Mouse (Mus musculus): ENCODE data around the gene Trp53i11. TPM values are rescaled to one million over a fixed set of nuclear protein-coding genes. Genes with fewer than 3 reads are reported as not detected.

Gene Trp53i11
- polyA plus RNA-seq (2015; fragmentation: Nextera tagmentation; extraction: Ambion mirVana), result 49.3 and 52.1 TPM in 2 replicates

DNA sequence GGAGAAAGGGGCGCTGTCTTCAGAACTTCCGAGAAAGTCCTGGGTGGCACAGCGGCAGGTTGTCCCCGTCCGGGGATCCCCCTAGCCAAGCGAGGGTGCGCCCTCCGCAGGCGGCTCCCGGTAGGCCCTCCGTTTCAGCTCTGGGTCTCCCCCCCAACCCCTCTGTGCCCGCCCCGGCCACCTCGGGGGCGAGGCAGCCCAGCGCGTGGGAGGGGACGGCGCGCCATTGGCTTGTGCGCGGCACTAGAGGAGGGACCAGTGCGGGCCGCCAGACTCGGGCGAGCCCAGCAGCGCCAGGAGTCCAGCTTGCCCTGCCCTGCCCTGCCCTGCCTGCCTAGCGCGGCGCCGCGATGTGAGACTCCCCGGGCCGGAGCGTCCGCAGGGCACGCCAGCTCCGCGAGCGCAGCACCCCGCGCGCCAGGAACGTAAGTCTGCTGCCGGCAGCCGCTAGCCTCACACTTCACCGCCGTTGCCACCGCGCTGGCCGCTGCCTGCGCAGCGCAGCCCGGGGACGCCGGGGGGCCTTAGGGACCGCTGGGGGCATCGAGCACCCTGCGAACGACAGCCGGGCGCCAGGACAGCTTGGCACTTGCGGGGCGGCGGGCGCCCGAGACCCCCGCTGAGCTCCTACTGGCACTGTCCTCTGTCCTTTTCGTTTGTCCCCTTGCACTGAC lies at the start of gene Trp53i11:
Trp53i11 (plus strand) TSS at position 226 of the 674 bp plus-strand sequence.
- Histone ChIP-seq H3K36me3 (ENCODE audit: control insufficient read depth, insufficient read depth, low read length) (no peaks in the 10 kb centered on the region), H3K27ac (ENCODE audit: low read length) (peak within 1 kb of the TSS; percentile 81), H3K4me2 (ENCODE audit: low read depth, low read length) (peak within 1 kb of the TSS; percentile 98), H3K27me3 (replicated peaks; ENCODE audit: control insufficient read depth, insufficient read depth, low read length) (no peaks in the 10 kb centered on the region), H3K9me3 (ENCODE audit: control insufficient read depth, low read length) (no peaks in the 10 kb centered on the region), H3K9ac (ENCODE audit: low read depth, low read length) (peak within 1 kb of the TSS; percentile 91), H3K4me3 (ENCODE audit: low read length) (peak within 1 kb of the TSS; percentile 88), H3K4me1 (ENCODE audit: control insufficient read depth, insufficient read depth, low read length) (peaks cover 48% of the 10 kb centered on the region)
- peak; percentile 92 for ATAC-seq
- under 1% methylated on average over 51 of the region's 69 CpGs for WGBS

- ATAC-seq, result no peak
- no peak overlapping the region for H3K4me3 ChIP-seq (ENCODE audit: low read length)
- 89% methylated on average over 7 of the region's 7 CpGs for WGBS
Observed at GRCm38 (mm10) chr2:93139476-93139875, 47.9 kb upstream of the Trp53i11 start.

DNA sequence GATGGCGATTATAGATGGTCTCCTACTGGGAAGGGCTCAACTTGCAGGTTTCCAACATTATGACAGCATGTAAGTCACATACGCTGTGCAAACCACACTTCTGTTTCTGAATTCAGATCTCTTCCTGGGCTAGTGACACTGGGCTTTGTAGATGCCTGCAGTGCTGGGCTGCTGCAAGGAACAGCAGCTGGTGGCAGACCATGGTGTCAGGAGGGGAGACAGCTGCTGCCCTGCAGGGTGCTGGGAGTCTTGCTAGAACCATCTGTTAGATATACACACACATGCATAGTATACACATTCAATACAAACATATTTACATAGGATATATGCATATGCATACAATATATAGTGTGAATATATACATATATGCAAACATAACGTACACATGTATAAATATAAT lies 46.0 kb upstream of the Trp53i11 start:
- no peak for ATAC-seq
- no peak overlapping the region for H3K4me3 ChIP-seq (ENCODE audit: low read length)
- no peaks in the 10 kb centered on the region for H3K9me3 ChIP-seq (ENCODE audit: control insufficient read depth, low read length)
- H3K27me3 ChIP-seq (replicated peaks; ENCODE audit: control insufficient read depth, insufficient read depth, low read length), result no peaks in the 10 kb centered on the region
- H3K4me2 ChIP-seq (ENCODE audit: low read depth, low read length), result no peak overlapping the region
- 72% methylated on average over 3 of the region's 3 CpGs for WGBS
- no peaks in the 10 kb centered on the region for H3K36me3 ChIP-seq (ENCODE audit: control insufficient read depth, insufficient read depth, low read length)
- H3K9ac ChIP-seq (ENCODE audit: low read depth, low read length), result no peak overlapping the region
- H3K27ac ChIP-seq (ENCODE audit: low read length), result no peak overlapping the region
- H3K4me1 ChIP-seq (ENCODE audit: control insufficient read depth, insufficient read depth, low read length), result peaks cover 10% of the 10 kb centered on the region

More at GRCm38 (mm10) chr2:93139476-93139875, 47.9 kb upstream of the Trp53i11 start:
- no peaks in the 10 kb centered on the region for H3K27me3 ChIP-seq (replicated peaks; ENCODE audit: control insufficient read depth, insufficient read depth, low read length)
- no peak overlapping the region for H3K9ac ChIP-seq (ENCODE audit: low read depth, low read length)
- H3K27ac ChIP-seq (ENCODE audit: low read length), result no peak overlapping the region
- H3K36me3 ChIP-seq (ENCODE audit: control insufficient read depth, insufficient read depth, low read length), result no peaks in the 10 kb centered on the region
- H3K4me2 ChIP-seq (ENCODE audit: low read depth, low read length), result no peak overlapping the region
- no peaks in the 10 kb centered on the region for H3K9me3 ChIP-seq (ENCODE audit: control insufficient read depth, low read length)
- peaks cover 10% of the 10 kb centered on the region for H3K4me1 ChIP-seq (ENCODE audit: control insufficient read depth, insufficient read depth, low read length)

DNA sequence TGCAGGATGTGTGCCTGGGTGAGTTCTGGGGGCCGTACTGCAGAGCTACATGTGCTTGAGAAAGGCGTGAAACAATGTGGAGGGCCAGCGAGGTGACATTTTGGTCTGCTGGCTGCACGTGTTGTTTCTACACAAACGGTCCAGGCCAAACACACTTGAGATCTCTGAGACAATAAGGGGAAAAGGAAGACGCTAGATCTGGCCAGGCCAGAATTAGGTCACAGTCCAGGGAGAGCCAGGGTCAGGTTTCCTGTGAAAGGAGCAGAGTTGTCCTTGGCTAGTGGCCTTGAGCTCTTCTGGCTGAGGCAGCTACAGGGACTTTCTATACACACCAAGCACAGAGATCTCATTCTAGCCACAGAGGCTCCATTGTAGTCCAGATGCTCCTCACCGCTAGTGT lies 44.7 kb upstream of the Trp53i11 start:
- Histone ChIP-seq H3K9ac (ENCODE audit: low read depth, low read length) (no peak overlapping the region), H3K27ac (ENCODE audit: low read length) (peak overlapping the region; percentile 36), H3K4me3 (ENCODE audit: low read length) (no peak overlapping the region), H3K27me3 (replicated peaks; ENCODE audit: control insufficient read depth, insufficient read depth, low read length) (no peaks in the 10 kb centered on the region), H3K9me3 (ENCODE audit: control insufficient read depth, low read length) (no peaks in the 10 kb centered on the region), H3K4me2 (ENCODE audit: low read depth, low read length) (no peak overlapping the region), H3K4me1 (ENCODE audit: control insufficient read depth, insufficient read depth, low read length) (peaks cover 10% of the 10 kb centered on the region), H3K36me3 (ENCODE audit: control insufficient read depth, insufficient read depth, low read length) (no peaks in the 10 kb centered on the region)
- ATAC-seq, result no peak
- 63% methylated on average over 7 of the region's 7 CpGs for WGBS

DNA sequence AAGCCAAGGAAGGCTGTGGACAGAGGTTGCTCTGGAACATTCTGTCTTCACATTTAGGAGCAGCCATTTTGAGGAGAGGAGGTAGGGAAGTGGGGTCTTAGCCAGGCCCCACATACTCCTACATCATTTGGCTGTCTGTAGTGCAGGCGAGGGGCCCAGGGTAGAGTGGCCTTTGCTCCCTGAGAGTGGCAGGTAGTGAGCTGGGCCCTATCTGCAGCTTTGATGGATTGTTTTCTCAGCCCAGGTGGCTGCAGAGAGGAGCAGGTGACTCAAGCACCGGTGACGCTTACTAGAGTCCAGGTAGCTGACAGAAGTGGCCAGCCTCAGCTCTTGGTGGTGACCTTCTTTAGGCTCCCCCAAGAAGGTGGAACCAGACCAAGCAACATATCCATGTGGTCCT lies 43.2 kb upstream of the Trp53i11 start:
- Histone ChIP-seq H3K9me3 (ENCODE audit: control insufficient read depth, low read length) (no peaks in the 10 kb centered on the region), H3K27ac (ENCODE audit: low read length) (0 out of 2 replicates have a peak overlapping the region, but pooled peaks have one; percentile 13), H3K9ac (ENCODE audit: low read depth, low read length) (no peak overlapping the region), H3K4me3 (ENCODE audit: low read length) (no peak overlapping the region), H3K4me2 (ENCODE audit: low read depth, low read length) (no peak overlapping the region), H3K4me1 (ENCODE audit: control insufficient read depth, insufficient read depth, low read length) (peaks cover 10% of the 10 kb centered on the region), H3K36me3 (ENCODE audit: control insufficient read depth, insufficient read depth, low read length) (no peaks in the 10 kb centered on the region), H3K27me3 (replicated peaks; ENCODE audit: control insufficient read depth, insufficient read depth, low read length) (no peaks in the 10 kb centered on the region)
- peak; percentile 87 for ATAC-seq
- WGBS, result 64% methylated on average over 3 of the region's 3 CpGs

GRCm38 (mm10) chr2:93150009-93150408 lies 37.3 kb upstream of the Trp53i11 start:
- no peaks in the 10 kb centered on the region for H3K36me3 ChIP-seq (ENCODE audit: control insufficient read depth, insufficient read depth, low read length)
- WGBS, result 29% methylated on average over 2 of the region's 2 CpGs
- no peaks in the 10 kb centered on the region for H3K27me3 ChIP-seq (replicated peaks; ENCODE audit: control insufficient read depth, insufficient read depth, low read length)
- no peaks in the 10 kb centered on the region for H3K9me3 ChIP-seq (ENCODE audit: control insufficient read depth, low read length)
- H3K4me3 ChIP-seq (ENCODE audit: low read length), result no peak overlapping the region
- H3K9ac ChIP-seq (ENCODE audit: low read depth, low read length), result no peak overlapping the region
- H3K4me2 ChIP-seq (ENCODE audit: low read depth, low read length), result no peak overlapping the region
- ATAC-seq, result no peak
- peaks cover 9% of the 10 kb centered on the region for H3K4me1 ChIP-seq (ENCODE audit: control insufficient read depth, insufficient read depth, low read length)
- H3K27ac ChIP-seq (ENCODE audit: low read length), result no peak overlapping the region

DNA sequence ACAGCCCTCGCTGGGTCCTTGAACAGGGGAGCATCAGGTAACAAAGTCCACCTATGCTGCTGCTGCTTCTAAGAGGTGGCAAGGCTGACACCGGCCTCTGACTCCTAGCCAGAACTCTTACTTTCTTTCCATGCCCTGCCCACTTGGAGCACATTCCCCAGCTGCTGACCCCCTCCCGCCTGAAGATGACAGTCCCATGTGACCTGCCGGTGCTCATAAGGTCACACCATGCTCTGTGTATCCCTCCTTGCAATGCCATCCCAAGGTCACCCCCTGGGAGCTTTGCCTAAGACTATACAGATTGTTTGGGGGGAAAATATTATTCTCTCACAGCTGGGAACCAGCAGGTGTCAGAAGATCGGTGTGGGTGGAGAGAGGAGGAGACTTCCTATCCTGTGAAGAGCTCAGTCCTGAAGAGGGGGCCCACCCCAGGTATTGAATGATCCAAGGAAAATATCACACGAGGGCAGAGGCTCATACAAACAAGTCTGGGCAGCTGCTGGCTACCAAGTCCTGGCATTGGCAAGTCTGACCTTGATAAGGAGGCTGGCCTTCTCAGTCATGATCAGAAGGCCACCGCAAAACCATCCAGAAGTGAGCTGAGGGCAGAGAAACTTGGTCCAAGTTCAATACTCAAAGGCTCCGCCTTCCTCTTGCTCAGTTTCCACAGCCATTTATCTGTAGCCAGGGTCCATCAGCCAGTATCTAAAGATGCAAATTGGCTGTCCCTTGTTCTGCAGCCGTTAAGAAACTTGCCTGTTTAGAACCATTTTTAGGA lies 36.5 kb upstream of the Trp53i11 start:
- peak; percentile 35; the same call in 1 of the 2 replicates for ATAC-seq
- H3K9ac ChIP-seq (ENCODE audit: low read depth, low read length), result no peak overlapping the region

GRCm38 (mm10) chr2:93152191-93152601 lies 35.2 kb upstream of the Trp53i11 start:
- ATAC-seq, result no peak
- H3K4me3 ChIP-seq (ENCODE audit: low read length), result no peak overlapping the region
- no peak overlapping the region for H3K4me2 ChIP-seq (ENCODE audit: low read depth, low read length)
- WGBS, result 67% methylated on average over 6 of the region's 6 CpGs
- H3K9ac ChIP-seq (ENCODE audit: low read depth, low read length), result no peak overlapping the region
- no peaks in the 10 kb centered on the region for H3K27me3 ChIP-seq (replicated peaks; ENCODE audit: control insufficient read depth, insufficient read depth, low read length)
- no peaks in the 10 kb centered on the region for H3K9me3 ChIP-seq (ENCODE audit: control insufficient read depth, low read length)
- H3K36me3 ChIP-seq (ENCODE audit: control insufficient read depth, insufficient read depth, low read length), result no peaks in the 10 kb centered on the region
- H3K27ac ChIP-seq (ENCODE audit: low read length), result no peak overlapping the region
- H3K4me1 ChIP-seq (ENCODE audit: control insufficient read depth, insufficient read depth, low read length), result peaks cover 9% of the 10 kb centered on the region

More for the DNA sequence above, 36.5 kb upstream of the Trp53i11 start:
- Histone ChIP-seq H3K27me3 (replicated peaks; ENCODE audit: control insufficient read depth, insufficient read depth, low read length) (no peaks in the 10 kb centered on the region), H3K4me1 (ENCODE audit: control insufficient read depth, insufficient read depth, low read length) (peaks cover 9% of the 10 kb centered on the region), H3K9me3 (ENCODE audit: control insufficient read depth, low read length) (no peaks in the 10 kb centered on the region), H3K27ac (ENCODE audit: low read length) (no peak overlapping the region), H3K4me3 (ENCODE audit: low read length) (no peak overlapping the region), H3K36me3 (ENCODE audit: control insufficient read depth, insufficient read depth, low read length) (no peaks in the 10 kb centered on the region), H3K4me2 (ENCODE audit: low read depth, low read length) (no peak overlapping the region)
- WGBS, result 63% methylated on average over 9 of the region's 9 CpGs

DNA sequence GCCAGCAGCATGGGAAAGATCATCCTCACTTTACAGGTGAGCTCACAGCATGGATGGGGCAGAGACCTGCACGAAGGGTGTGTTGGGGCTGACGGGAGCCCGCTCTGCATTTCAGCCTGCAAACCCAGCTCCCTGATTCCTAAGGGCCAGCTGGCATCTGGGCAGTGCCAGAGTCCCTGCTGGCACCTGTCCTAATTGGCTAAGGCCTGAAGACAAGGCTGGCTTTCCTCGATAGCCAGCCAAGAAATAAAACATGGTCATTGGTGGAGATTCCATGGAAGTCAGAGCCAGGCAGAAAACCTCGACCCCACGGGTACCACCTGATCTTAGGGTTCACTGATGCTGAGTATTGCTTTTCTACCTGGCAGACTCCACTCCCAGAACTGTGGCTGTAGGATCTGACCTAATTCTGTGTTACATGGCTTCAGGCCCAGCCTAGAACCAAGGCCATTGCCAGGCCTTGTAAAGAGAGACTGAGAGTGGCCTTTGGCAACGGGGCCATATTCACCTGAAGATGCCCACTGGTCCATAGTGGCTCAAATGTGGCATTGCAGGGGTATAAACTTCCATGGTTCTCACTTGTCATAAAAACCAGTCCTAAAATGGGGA lies 34.4 kb upstream of the Trp53i11 start:
- no peak for ATAC-seq

More for the DNA sequence above, 34.4 kb upstream of the Trp53i11 start:
- 87% methylated on average over 7 of the region's 7 CpGs for WGBS
- no peak overlapping the region for H3K4me3 ChIP-seq (ENCODE audit: low read length)
- H3K4me2 ChIP-seq (ENCODE audit: low read depth, low read length), result no peak overlapping the region
- no peak overlapping the region for H3K27ac ChIP-seq (ENCODE audit: low read length)
- no peak overlapping the region for H3K9ac ChIP-seq (ENCODE audit: low read depth, low read length)
- no peaks in the 10 kb centered on the region for H3K36me3 ChIP-seq (ENCODE audit: control insufficient read depth, insufficient read depth, low read length)
- H3K4me1 ChIP-seq (ENCODE audit: control insufficient read depth, insufficient read depth, low read length), result peaks cover 9% of the 10 kb centered on the region
- H3K9me3 ChIP-seq (ENCODE audit: control insufficient read depth, low read length), result no peaks in the 10 kb centered on the region
- H3K27me3 ChIP-seq (replicated peaks; ENCODE audit: control insufficient read depth, insufficient read depth, low read length), result no peaks in the 10 kb centered on the region
